In the genomic region with DNA sequence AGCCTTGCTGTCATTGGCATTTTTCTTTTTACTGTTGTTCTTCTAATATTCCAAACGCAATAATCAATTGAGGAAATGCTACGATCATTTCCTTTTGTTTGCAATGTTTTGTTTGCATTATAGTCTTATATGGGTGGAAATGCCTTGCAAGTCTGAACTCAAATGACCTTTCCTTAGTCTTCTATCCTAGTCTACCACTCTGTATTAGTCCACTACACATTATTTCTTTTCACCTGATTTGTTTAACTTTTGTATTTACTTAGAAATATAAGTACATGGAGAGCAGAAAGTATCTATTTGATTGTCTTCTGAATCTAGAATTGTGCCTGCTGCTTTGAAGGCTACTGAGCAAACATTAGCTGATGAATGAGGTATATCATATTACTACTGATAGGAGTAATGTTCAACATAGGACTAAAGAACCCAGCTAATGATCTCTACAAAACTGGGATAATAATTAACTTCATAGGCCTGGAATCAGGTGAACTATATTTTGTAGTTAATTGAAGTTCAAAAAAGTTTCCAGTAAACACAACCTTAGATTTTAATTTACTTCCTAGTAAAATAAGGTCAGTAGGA, we compare ENCODE assay signal across 20 mouse cellular contexts.
DNase-seq lines count a peak whose midpoint lies in the region; ATAC-seq and TF ChIP-seq lines count a peak whose summit lies in the region.
"Had no signal": no experiment of that assay in that cellular context is flagged by ENCODE, and none has a peak within 500 bp of the region (broad histone marks: within the 10 kb centered on the region; RNA-seq: fewer than 3 reads in every experiment).

No protein-coding gene starts in this region.

- no peak for ATAC-seq in kidney, postnatal 0 days (replicated peaks; ENCODE audit: low FRiP score, low read depth)
- peak; percentile 91 for ATAC-seq in intestine, embryonic 15.5 days
- peak; percentile 91 for ATAC-seq in intestine, embryonic 16.5 days
- ATAC-seq in stomach, embryonic 16.5 days (ENCODE audit: insufficient read depth, low FRiP score): peak; percentile 64; the same call in 1 of the 2 replicates
- ATAC-seq in midbrain, postnatal 0 days (ENCODE audit: low FRiP score): no peak
- ATAC-seq: forebrain, embryonic 13.5 days; forebrain, embryonic 15.5 days had no signal

- peak; percentile 6 for DNase-seq in kidney, postnatal 0 days (ENCODE audit: low spot score)
- no peak for DNase-seq in kidney, adult 8-10 months
- no peak for DNase-seq in embryo, embryonic 10.5 days (ENCODE audit: low spot score)
- DNase-seq in midbrain, postnatal 0 days (ENCODE audit: low spot score): no peak
- DNase-seq: adrenal gland, adult 2 months; adrenal gland, postnatal 10 days; adrenal gland, postnatal 25 days; cerebellum, adult 11 months; cerebellum, adult 18-20 months; cerebellum, adult 8-10 months; cerebellum, adult 9-11 months; cerebellum, postnatal 14 days; cerebellum, postnatal 36 days had no signal

- H3K27ac ChIP-seq in kidney, postnatal 0 days: no peak overlapping the region
- no peak overlapping the region for H3K27ac ChIP-seq in intestine, embryonic 15.5 days
- H3K27ac ChIP-seq in intestine, embryonic 16.5 days (ENCODE audit: low read length): no peak overlapping the region
- no peak overlapping the region for H3K27ac ChIP-seq in stomach, embryonic 16.5 days (ENCODE audit: low read length)
- H3K27ac ChIP-seq in midbrain, postnatal 0 days (ENCODE audit: low read depth, low read length): no peak overlapping the region
- H3K27ac ChIP-seq: embryonic facial prominence, embryonic 10.5 days; embryonic facial prominence, embryonic 12.5 days; forebrain, embryonic 13.5 days; forebrain, embryonic 15.5 days had no signal

- H3K4me2 ChIP-seq in kidney, postnatal 0 days (ENCODE audit: low read length): no peak overlapping the region
- H3K4me2 ChIP-seq in intestine, embryonic 15.5 days (replicated peaks): no peak overlapping the region
- no peak overlapping the region for H3K4me2 ChIP-seq in intestine, embryonic 16.5 days (ENCODE audit: low read depth, low read length)
- H3K4me2 ChIP-seq in stomach, embryonic 16.5 days (ENCODE audit: low read depth, low read length): no peak overlapping the region
- H3K4me2 ChIP-seq in midbrain, postnatal 0 days (ENCODE audit: low read depth, low read length, poor library complexity, severe bottlenecking): no peak overlapping the region
- H3K4me2 ChIP-seq: embryonic facial prominence, embryonic 12.5 days; forebrain, embryonic 13.5 days; forebrain, embryonic 15.5 days had no signal

- no peak overlapping the region for H3K9ac ChIP-seq in kidney, postnatal 0 days (ENCODE audit: low read depth, low read length)
- no peak overlapping the region for H3K9ac ChIP-seq in intestine, embryonic 15.5 days
- H3K9ac ChIP-seq in intestine, embryonic 16.5 days (ENCODE audit: low read depth, low read length): no peak overlapping the region
- H3K9ac ChIP-seq in stomach, embryonic 16.5 days (ENCODE audit: low read length): no peak overlapping the region
- no peak overlapping the region for H3K9ac ChIP-seq in midbrain, postnatal 0 days (replicated peaks; ENCODE audit: low read length, poor library complexity, severe bottlenecking)
- H3K9ac ChIP-seq: embryonic facial prominence, embryonic 12.5 days; forebrain, embryonic 13.5 days; forebrain, embryonic 15.5 days had no signal

- no peaks in the 10 kb centered on the region for H3K36me3 ChIP-seq in kidney, postnatal 0 days (ENCODE audit: insufficient read depth, low read length)
- H3K36me3 ChIP-seq in intestine, embryonic 15.5 days: no peaks in the 10 kb centered on the region
- H3K36me3 ChIP-seq in intestine, embryonic 16.5 days (ENCODE audit: control insufficient read depth, insufficient read depth, low read length): no peaks in the 10 kb centered on the region
- H3K36me3 ChIP-seq in stomach, embryonic 16.5 days (ENCODE audit: control insufficient read depth, insufficient read depth, low read length): no peaks in the 10 kb centered on the region
- no peaks in the 10 kb centered on the region for H3K36me3 ChIP-seq in midbrain, postnatal 0 days (ENCODE audit: insufficient read depth, low read length)
- H3K36me3 ChIP-seq: embryonic facial prominence, embryonic 10.5 days; embryonic facial prominence, embryonic 12.5 days; forebrain, embryonic 15.5 days had no signal

- no peaks in the 10 kb centered on the region for H3K4me1 ChIP-seq in kidney, postnatal 0 days (replicated peaks; ENCODE audit: insufficient read depth, low read length)
- no peaks in the 10 kb centered on the region for H3K4me1 ChIP-seq in intestine, embryonic 15.5 days (replicated peaks)
- no peaks in the 10 kb centered on the region for H3K4me1 ChIP-seq in intestine, embryonic 16.5 days (ENCODE audit: control insufficient read depth, insufficient read depth, low read length)
- H3K4me1 ChIP-seq in stomach, embryonic 16.5 days (ENCODE audit: control insufficient read depth, insufficient read depth, low read length): no peaks in the 10 kb centered on the region
- H3K4me1 ChIP-seq in midbrain, postnatal 0 days (ENCODE audit: insufficient read depth, low read length): no peaks in the 10 kb centered on the region
- H3K4me1 ChIP-seq: embryonic facial prominence, embryonic 10.5 days; embryonic facial prominence, embryonic 12.5 days; forebrain, embryonic 13.5 days; forebrain, embryonic 15.5 days had no signal

- H3K4me3 ChIP-seq in kidney, postnatal 0 days (replicated peaks; ENCODE audit: low read depth, low read length): no peak overlapping the region
- no peak overlapping the region for H3K4me3 ChIP-seq in intestine, embryonic 15.5 days (replicated peaks)
- H3K4me3 ChIP-seq in intestine, embryonic 16.5 days (ENCODE audit: low read length): no peak overlapping the region
- no peak overlapping the region for H3K4me3 ChIP-seq in stomach, embryonic 16.5 days (replicated peaks; ENCODE audit: low read length)
- no peak overlapping the region for H3K4me3 ChIP-seq in midbrain, postnatal 0 days (ENCODE audit: low read depth, low read length)
- H3K4me3 ChIP-seq: embryonic facial prominence, embryonic 10.5 days; embryonic facial prominence, embryonic 12.5 days; forebrain, embryonic 13.5 days; forebrain, embryonic 15.5 days had no signal

- 80% methylated on average over 2 of the region's 2 CpGs for WGBS in kidney, postnatal 0 days
- 48% methylated on average over 2 of the region's 2 CpGs for WGBS in intestine, embryonic 15.5 days
- 45% methylated on average over 2 of the region's 2 CpGs for WGBS in intestine, embryonic 16.5 days
- 35% methylated on average over 2 of the region's 2 CpGs for WGBS in stomach, embryonic 16.5 days
- 49% methylated on average over 2 of the region's 2 CpGs for WGBS in midbrain, postnatal 0 days

- no peaks in the 10 kb centered on the region for H3K27me3 ChIP-seq in kidney, postnatal 0 days (ENCODE audit: insufficient read depth, low read length)
- no peaks in the 10 kb centered on the region for H3K27me3 ChIP-seq in intestine, embryonic 15.5 days (replicated peaks)
- no peaks in the 10 kb centered on the region for H3K27me3 ChIP-seq in intestine, embryonic 16.5 days (replicated peaks; ENCODE audit: control insufficient read depth, insufficient read depth, low read length)
- H3K27me3 ChIP-seq in stomach, embryonic 16.5 days (ENCODE audit: control insufficient read depth, insufficient read depth, low read length): no peaks in the 10 kb centered on the region
- no peaks in the 10 kb centered on the region for H3K27me3 ChIP-seq in midbrain, postnatal 0 days (ENCODE audit: insufficient read depth, low read length)
- H3K27me3 ChIP-seq: embryonic facial prominence, embryonic 12.5 days; forebrain, embryonic 13.5 days; forebrain, embryonic 15.5 days had no signal

- H3K9me3 ChIP-seq in kidney, postnatal 0 days (replicated peaks; ENCODE audit: low read length): no peaks in the 10 kb centered on the region
- no peaks in the 10 kb centered on the region for H3K9me3 ChIP-seq in intestine, embryonic 15.5 days
- H3K9me3 ChIP-seq in intestine, embryonic 16.5 days (ENCODE audit: control insufficient read depth, low read length): no peaks in the 10 kb centered on the region
- H3K9me3 ChIP-seq in stomach, embryonic 16.5 days (replicated peaks; ENCODE audit: control insufficient read depth, low read length): no peaks in the 10 kb centered on the region
- no peaks in the 10 kb centered on the region for H3K9me3 ChIP-seq in midbrain, postnatal 0 days (ENCODE audit: low read length)
- H3K9me3 ChIP-seq: embryonic facial prominence, embryonic 10.5 days; embryonic facial prominence, embryonic 12.5 days; forebrain, embryonic 13.5 days; forebrain, embryonic 15.5 days had no signal

- TF ChIP-seq CTCF in kidney, postnatal 0 days (IDR thresholded peaks at IDR 0.05; ENCODE audit: low read depth): no peak
- no peak for TF ChIP-seq CTCF in midbrain, postnatal 0 days (IDR thresholded peaks at IDR 0.05)

Comparison
In these comparisons a context has a peak if more than half of its experiments do, and no peak if none do; other contexts are left out.
1. ATAC-seq: peak in intestine, embryonic 15.5 days (single experiment), intestine, embryonic 16.5 days (single experiment) and stomach, embryonic 16.5 days (single experiment); none in kidney, postnatal 0 days (single experiment) and midbrain, postnatal 0 days (single experiment).